Mouse (Mus musculus) kidney, embryonic 15.5 days (tissue): ENCODE measurements at regions not wholly inside any gene's neighbourhood (a gene's known extent, or its start where the extent isn't known, plus 50 kb on each side); places are given as distances from the start of the nearest gene placed in this dataset.

ENCODE experiments used
- ATAC-seq: fragments of 200-750 bp; cut with Nextera tagmentation; replicated peaks from 2 replicates; pipeline ENCODE4 v1.8.0; 2017; ENCODE audit warnings: moderate TSS enrichment; ENCODE audit not compliant: low FRiP score
- H3K27ac ChIP-seq: fragments of 300-500 bp; sonication (generic); 2 replicates; pipeline ENCODE4 v1.5.1; 2015; ENCODE audit warnings: mild to moderate bottlenecking, inconsistent platforms
- H3K27me3 ChIP-seq: fragments of 300-500 bp; sonication (generic); 2 replicates; pipeline ENCODE4 v1.6.1; 2015; ENCODE audit warnings: inconsistent platforms
- H3K36me3 ChIP-seq: fragments of 300-500 bp; sonication (generic); 2 replicates; pipeline ENCODE4 v1.6.1; 2015; ENCODE audit warnings: inconsistent platforms
- H3K4me1 ChIP-seq: fragments of 300-500 bp; sonication (generic); 2 replicates; pipeline ENCODE4 v1.6.1; 2015; ENCODE audit warnings: inconsistent platforms
- H3K4me2 ChIP-seq: fragments of 300-500 bp; sonication (generic); 2 replicates; pipeline ENCODE4 v1.6.1; 2015; ENCODE audit warnings: moderate library complexity, mild to moderate bottlenecking, inconsistent platforms
- H3K4me3 ChIP-seq: fragments of 300-500 bp; sonication (generic); replicated peaks from 2 replicates; pipeline ENCODE4 v1.5.1; 2015; ENCODE audit warnings: mild to moderate bottlenecking, inconsistent platforms
- H3K9ac ChIP-seq: fragments of 300-500 bp; sonication (generic); 2 replicates; pipeline ENCODE4 v1.6.1; 2015; ENCODE audit warnings: mild to moderate bottlenecking, inconsistent platforms
- H3K9me3 ChIP-seq: fragments of 300-500 bp; sonication (generic); replicated peaks from 2 replicates; pipeline ENCODE4 v1.6.1; 2016; ENCODE audit warnings: inconsistent platforms
- WGBS: fragments of 180-500 bp; shearing (Covaris S2); methylation state at CpG from one replicate; pipeline ENCODE4 v1.1.7; 2015; ENCODE audit warnings: mixed read lengths; 5-methylcytosine and 5-hydroxymethylcytosine counted together

- 84% methylated on average over 7 of the region's 7 CpGs for WGBS
- no peaks in the 10 kb centered on the region for H3K4me1 ChIP-seq
- no peak overlapping the region for H3K9ac ChIP-seq
- H3K9me3 ChIP-seq: no peaks in the 10 kb centered on the region
- no peaks in the 10 kb centered on the region for H3K36me3 ChIP-seq
- no peak overlapping the region for H3K4me2 ChIP-seq
- no peak overlapping the region for H3K4me3 ChIP-seq
- no peaks in the 10 kb centered on the region for H3K27me3 ChIP-seq
- no peak overlapping the region for H3K27ac ChIP-seq
- ATAC-seq: no peak
These were observed 93.2 kb downstream of the Klf5 start for GRCm38 (mm10) chr14:99391700-99392099.

DNA sequence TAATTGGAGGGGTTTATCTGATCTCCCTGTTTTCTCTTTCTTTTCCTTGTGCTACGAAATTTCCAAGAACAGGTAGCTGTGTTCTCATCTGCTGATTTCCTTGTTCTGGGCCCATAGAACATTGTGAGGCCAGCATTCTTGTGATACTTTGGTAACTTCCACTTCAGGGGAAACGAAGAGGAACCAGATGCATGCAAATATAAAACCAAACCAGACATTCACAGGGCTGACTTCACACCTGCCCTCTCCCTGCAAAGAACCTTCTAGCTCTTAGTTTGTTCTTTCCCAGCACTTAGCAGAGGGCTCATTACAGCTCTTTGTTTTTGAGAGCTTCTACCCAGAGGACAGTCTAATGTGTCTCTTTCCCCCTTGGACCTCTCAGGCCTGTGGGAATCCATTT lies 94.3 kb downstream of the Klf5 start:
- no peak overlapping the region for H3K4me2 ChIP-seq
- H3K9me3 ChIP-seq: no peaks in the 10 kb centered on the region
- 69% methylated on average over 2 of the region's 2 CpGs for WGBS
- no peaks in the 10 kb centered on the region for H3K27me3 ChIP-seq
- H3K4me1 ChIP-seq: no peaks in the 10 kb centered on the region
- H3K9ac ChIP-seq: no peak overlapping the region
- no peak overlapping the region for H3K27ac ChIP-seq
- H3K4me3 ChIP-seq: no peak overlapping the region
- no peaks in the 10 kb centered on the region for H3K36me3 ChIP-seq
- ATAC-seq: no peak

- Histone ChIP-seq H3K27me3 (no peaks in the 10 kb centered on the region), H3K36me3 (no peaks in the 10 kb centered on the region), H3K4me1 (no peaks in the 10 kb centered on the region), H3K27ac (no peak overlapping the region), H3K4me3 (no peak overlapping the region), H3K9ac (no peak overlapping the region), H3K9me3 (no peaks in the 10 kb centered on the region), H3K4me2 (no peak overlapping the region)
- WGBS: 66% methylated on average over 8 of the region's 8 CpGs
- peak; percentile 43; the same call in 1 of the 2 replicates for ATAC-seq
These were observed 95.1 kb downstream of the Klf5 start for GRCm38 (mm10) chr14:99393611-99394010.

GRCm38 (mm10) chr14:99403155-99403726 lies 104.8 kb downstream of the Klf5 start:
- no peak overlapping the region for H3K4me2 ChIP-seq
- H3K27ac ChIP-seq: no peak overlapping the region
- no peaks in the 10 kb centered on the region for H3K9me3 ChIP-seq
- H3K9ac ChIP-seq: no peak overlapping the region
- H3K4me3 ChIP-seq: no peak overlapping the region
- ATAC-seq: no peak
- no peaks in the 10 kb centered on the region for H3K27me3 ChIP-seq
- WGBS: 76% methylated on average over 6 of the region's 6 CpGs
- no peaks in the 10 kb centered on the region for H3K4me1 ChIP-seq
- no peaks in the 10 kb centered on the region for H3K36me3 ChIP-seq

GRCm38 (mm10) chr14:99405228-99405627 lies 106.7 kb downstream of the Klf5 start:
- no peak for ATAC-seq
- 82% methylated on average over 5 of the region's 5 CpGs for WGBS
- H3K4me2 ChIP-seq: no peak overlapping the region

DNA sequence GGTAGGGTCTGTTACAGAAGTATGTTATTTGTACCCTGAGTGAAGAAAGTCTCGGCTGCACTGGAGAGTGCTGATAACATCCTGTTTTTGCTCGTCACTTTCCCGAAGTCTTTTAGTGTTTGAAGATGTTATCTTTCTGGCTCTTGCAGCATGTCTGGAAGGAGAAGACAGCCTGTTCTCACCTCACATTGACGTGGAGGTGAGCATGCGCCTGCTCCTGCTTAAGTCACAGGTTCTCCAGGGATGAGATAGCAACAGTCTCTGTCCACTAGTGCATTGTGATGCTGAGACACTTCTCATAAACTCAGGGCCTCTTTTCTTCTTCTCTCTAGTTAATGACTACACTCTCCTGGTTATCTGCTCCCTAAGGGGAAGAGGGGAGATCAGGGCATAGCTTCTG lies 113.3 kb downstream of the Klf5 start:
- Histone ChIP-seq H3K4me2 (no peak overlapping the region), H3K27ac (no peak overlapping the region), H3K4me1 (no peaks in the 10 kb centered on the region), H3K9ac (no peak overlapping the region), H3K4me3 (no peak overlapping the region), H3K36me3 (no peaks in the 10 kb centered on the region), H3K9me3 (no peaks in the 10 kb centered on the region), H3K27me3 (no peaks in the 10 kb centered on the region)
- 38% methylated on average over 5 of the region's 5 CpGs for WGBS
- no peak for ATAC-seq

More at GRCm38 (mm10) chr14:99405228-99405627, 106.7 kb downstream of the Klf5 start:
- H3K9ac ChIP-seq: no peak overlapping the region
- H3K9me3 ChIP-seq: no peaks in the 10 kb centered on the region
- no peaks in the 10 kb centered on the region for H3K36me3 ChIP-seq
- no peaks in the 10 kb centered on the region for H3K4me1 ChIP-seq
- no peak overlapping the region for H3K4me3 ChIP-seq
- H3K27me3 ChIP-seq: no peaks in the 10 kb centered on the region
- no peak overlapping the region for H3K27ac ChIP-seq

- ATAC-seq: no peak
These were observed 117.7 kb downstream of the Klf5 start for GRCm38 (mm10) chr14:99416169-99416568.

GRCm38 (mm10) chr14:99418970-99419369 lies 120.5 kb downstream of the Klf5 start:
- H3K36me3 ChIP-seq: no peaks in the 10 kb centered on the region
- no peaks in the 10 kb centered on the region for H3K27me3 ChIP-seq
- H3K27ac ChIP-seq: no peak overlapping the region
- no peak overlapping the region for H3K4me2 ChIP-seq
- no peaks in the 10 kb centered on the region for H3K4me1 ChIP-seq
- no peaks in the 10 kb centered on the region for H3K9me3 ChIP-seq
- H3K4me3 ChIP-seq: no peak overlapping the region
- ATAC-seq: no peak
- 95% methylated on average over 5 of the region's 5 CpGs for WGBS
- no peak overlapping the region for H3K9ac ChIP-seq

More at GRCm38 (mm10) chr14:99416169-99416568, 117.7 kb downstream of the Klf5 start:
- H3K9ac ChIP-seq: no peak overlapping the region
- 76% methylated on average over 3 of the region's 3 CpGs for WGBS
- no peaks in the 10 kb centered on the region for H3K27me3 ChIP-seq
- no peaks in the 10 kb centered on the region for H3K4me1 ChIP-seq
- no peak overlapping the region for H3K4me3 ChIP-seq
- H3K9me3 ChIP-seq: no peaks in the 10 kb centered on the region
- H3K36me3 ChIP-seq: no peaks in the 10 kb centered on the region
- no peak overlapping the region for H3K27ac ChIP-seq
- H3K4me2 ChIP-seq: no peak overlapping the region

- Histone ChIP-seq H3K4me2 (no peak overlapping the region), H3K36me3 (no peaks in the 10 kb centered on the region), H3K27ac (no peak overlapping the region), H3K27me3 (no peaks in the 10 kb centered on the region), H3K4me3 (no peak overlapping the region), H3K9ac (no peak overlapping the region), H3K9me3 (no peaks in the 10 kb centered on the region), H3K4me1 (no peaks in the 10 kb centered on the region)
- WGBS: 81% methylated on average over 7 of the region's 7 CpGs
- no peak for ATAC-seq
These were observed 124.8 kb downstream of the Klf5 start for GRCm38 (mm10) chr14:99423334-99423733.

DNA sequence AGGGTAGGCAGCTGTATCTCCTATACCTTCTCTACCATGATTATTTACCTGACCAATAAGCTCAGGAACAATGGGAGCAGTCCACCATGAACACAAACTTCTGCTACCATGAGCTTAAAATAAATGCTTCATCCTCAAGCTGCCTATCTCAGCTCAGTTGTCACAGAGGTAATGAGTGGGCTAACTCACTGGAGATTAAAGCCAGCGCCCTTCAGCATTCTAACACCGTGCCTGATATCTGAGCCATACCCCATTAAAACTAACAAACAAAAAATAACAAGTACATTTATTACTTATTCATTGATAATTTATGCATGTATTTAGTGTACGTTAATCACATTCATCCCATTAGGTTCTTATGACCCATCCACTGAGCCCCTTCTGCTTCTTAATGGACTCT lies 128.6 kb downstream of the Klf5 start:
- ATAC-seq: no peak
- no peak overlapping the region for H3K9ac ChIP-seq
- WGBS: 88% methylated on average over 3 of the region's 3 CpGs
- H3K36me3 ChIP-seq: no peaks in the 10 kb centered on the region
- no peaks in the 10 kb centered on the region for H3K4me1 ChIP-seq
- no peak overlapping the region for H3K4me3 ChIP-seq
- H3K4me2 ChIP-seq: no peak overlapping the region
- H3K27ac ChIP-seq: no peak overlapping the region
- no peaks in the 10 kb centered on the region for H3K9me3 ChIP-seq
- H3K27me3 ChIP-seq: no peaks in the 10 kb centered on the region

GRCm38 (mm10) chr14:99430323-99430722 lies 131.8 kb downstream of the Klf5 start:
- no peak overlapping the region for H3K4me3 ChIP-seq
- H3K9me3 ChIP-seq: no peaks in the 10 kb centered on the region
- H3K4me2 ChIP-seq: no peak overlapping the region
- no peaks in the 10 kb centered on the region for H3K4me1 ChIP-seq
- no peaks in the 10 kb centered on the region for H3K36me3 ChIP-seq
- ATAC-seq: no peak
- WGBS: 87% methylated on average over 4 of the region's 4 CpGs
- H3K27ac ChIP-seq: no peak overlapping the region
- H3K9ac ChIP-seq: no peak overlapping the region
- no peaks in the 10 kb centered on the region for H3K27me3 ChIP-seq

DNA sequence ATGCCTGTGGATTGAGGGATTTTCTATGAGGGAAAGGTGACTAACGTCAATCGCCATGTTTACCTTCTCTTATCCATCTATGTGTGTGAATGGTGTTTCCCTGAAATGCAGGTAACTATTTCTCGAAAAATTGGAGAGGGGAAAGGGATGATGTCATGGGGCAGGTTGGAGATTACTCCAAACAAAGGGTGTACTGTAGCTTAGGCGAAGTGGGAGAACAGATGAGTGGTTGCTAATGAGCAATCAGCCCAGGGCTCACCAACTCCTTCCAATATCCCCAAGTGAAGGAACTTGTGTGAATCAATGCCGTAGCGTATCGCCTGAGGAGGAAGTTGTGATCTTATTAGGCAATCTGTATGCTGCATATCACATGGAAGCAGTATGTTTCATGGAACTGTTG lies 133.2 kb downstream of the Klf5 start:
- no peaks in the 10 kb centered on the region for H3K4me1 ChIP-seq
- H3K9me3 ChIP-seq: no peaks in the 10 kb centered on the region
- H3K4me3 ChIP-seq: no peak overlapping the region
- H3K4me2 ChIP-seq: no peak overlapping the region
- no peaks in the 10 kb centered on the region for H3K27me3 ChIP-seq
- H3K27ac ChIP-seq: no peak overlapping the region
- 92% methylated on average over 7 of the region's 7 CpGs for WGBS
- H3K36me3 ChIP-seq: no peaks in the 10 kb centered on the region
- no peak overlapping the region for H3K9ac ChIP-seq
- no peak for ATAC-seq

DNA sequence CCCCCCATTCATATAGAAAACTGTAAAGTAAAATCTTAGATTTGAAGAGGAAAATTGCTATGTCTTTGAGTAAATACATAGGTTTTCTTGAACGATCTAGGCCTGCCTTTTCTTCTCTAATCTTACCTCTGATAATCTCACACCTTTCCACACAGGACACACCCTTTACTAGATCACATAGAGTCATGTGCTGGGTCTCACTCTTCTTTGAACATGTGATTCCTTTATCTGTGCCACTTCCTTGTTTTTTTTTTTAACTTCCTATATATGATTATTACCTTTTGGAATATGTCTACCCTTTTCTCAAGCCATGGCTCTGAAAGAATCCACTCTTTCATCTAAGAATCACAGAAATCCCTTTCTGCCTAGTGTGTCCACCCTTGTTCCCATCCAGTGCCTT lies 136.2 kb downstream of the Klf5 start:
- H3K9ac ChIP-seq: no peak overlapping the region
- no peak overlapping the region for H3K27ac ChIP-seq
- no peaks in the 10 kb centered on the region for H3K36me3 ChIP-seq
- H3K4me1 ChIP-seq: no peaks in the 10 kb centered on the region
- no peak overlapping the region for H3K4me2 ChIP-seq
- no peaks in the 10 kb centered on the region for H3K27me3 ChIP-seq
- ATAC-seq: no peak
- no peaks in the 10 kb centered on the region for H3K9me3 ChIP-seq
- H3K4me3 ChIP-seq: no peak overlapping the region
- 96% methylated on average over 1 of the region's 1 CpGs for WGBS
